Mouse (Mus musculus) embryonic facial prominence, embryonic 13.5 days (tissue): ENCODE results near the gene Hoxb5. TPM values are rescaled to one million over a fixed set of nuclear protein-coding genes. Genes with fewer than 3 reads are reported as not detected.

Experiments used
- ATAC-seq: fragments of 200-750 bp; cut with Nextera tagmentation; 2 replicates; pipeline ENCODE4 v1.8.0; 2017; ENCODE audit warnings: low read depth; ENCODE audit not compliant: insufficient number of reproducible peaks, insufficient read depth, low FRiP score, low TSS enrichment
- H3K27ac ChIP-seq: fragments of 300-500 bp; sonication (generic); 2 replicates; pipeline ENCODE4 v1.5.1; 2015; ENCODE audit warnings: moderate library complexity, mild to moderate bottlenecking, inconsistent platforms
- H3K27me3 ChIP-seq: fragments of 300-500 bp; sonication (generic); 2 replicates; pipeline ENCODE4 v1.6.1; 2015; ENCODE audit warnings: mild to moderate bottlenecking, inconsistent platforms
- H3K36me3 ChIP-seq: fragments of 300-500 bp; sonication (generic); 2 replicates; pipeline ENCODE4 v1.6.1; 2015; ENCODE audit warnings: mild to moderate bottlenecking, inconsistent platforms
- H3K4me1 ChIP-seq: fragments of 300-500 bp; sonication (generic); 2 replicates; pipeline ENCODE4 v1.6.1; 2015; ENCODE audit warnings: inconsistent platforms
- H3K4me2 ChIP-seq: fragments of 300-500 bp; sonication (generic); 2 replicates; pipeline ENCODE4 v1.6.1; 2015; ENCODE audit warnings: moderate library complexity, mild to moderate bottlenecking, inconsistent platforms
- H3K4me3 ChIP-seq: fragments of 300-500 bp; sonication (generic); 2 replicates; pipeline ENCODE4 v1.5.1; 2015; ENCODE audit warnings: mild to moderate bottlenecking, inconsistent platforms
- H3K9ac ChIP-seq: fragments of 300-500 bp; sonication (generic); 2 replicates; pipeline ENCODE4 v1.6.1; 2015; ENCODE audit warnings: mild to moderate bottlenecking, inconsistent platforms
- H3K9me3 ChIP-seq: fragments of 300-500 bp; sonication (generic); 2 replicates; pipeline ENCODE4 v1.6.1; 2016; ENCODE audit warnings: inconsistent platforms
- WGBS: fragments of 180-500 bp; shearing (Covaris S2); methylation state at CpG from one replicate; pipeline ENCODE4 v1.1.7; 2015; ENCODE audit warnings: mixed read lengths; 5-methylcytosine and 5-hydroxymethylcytosine counted together
- polyA plus RNA-seq: library from polyadenylated mRNA; unstranded; fragments of >200 nt; fragmentation: Nextera tagmentation; extraction: Ambion mirVana; gene quantifications from 2 replicates; pipeline ENCODE4 v1.2.1, GENCODE M21; 2015

Hoxb5 gene
- polyA plus RNA-seq, 1 experiment from 2014 or later: 6.0 TPM

GRCm38 (mm10) chr11:96327122-96327521 lies 24.0 kb downstream of the Hoxb5 start:
- Histone ChIP-seq H3K27ac (no peak overlapping the region), H3K4me2 (no peak overlapping the region), H3K9ac (no peak overlapping the region), H3K27me3 (peaks cover 100% of the 10 kb centered on the region), H3K4me1 (no peaks in the 10 kb centered on the region), H3K36me3 (no peaks in the 10 kb centered on the region), H3K4me3 (no peak overlapping the region), H3K9me3 (no peaks in the 10 kb centered on the region)
- ATAC-seq: no peak
- 3% methylated on average over 7 of the region's 7 CpGs for WGBS

- no peak overlapping the region for H3K9ac ChIP-seq
- peaks cover 100% of the 10 kb centered on the region for H3K27me3 ChIP-seq
- H3K27ac ChIP-seq: no peak overlapping the region
- no peaks in the 10 kb centered on the region for H3K36me3 ChIP-seq
- no peak overlapping the region for H3K4me3 ChIP-seq
- WGBS: 3% methylated on average over 5 of the region's 5 CpGs
- H3K4me2 ChIP-seq: no peak overlapping the region
- peaks cover 3% of the 10 kb centered on the region for H3K4me1 ChIP-seq
- no peaks in the 10 kb centered on the region for H3K9me3 ChIP-seq
- ATAC-seq: no peak
Observed at GRCm38 (mm10) chr11:96327750-96328149, 24.6 kb downstream of the Hoxb5 start.

- peaks cover 7% of the 10 kb centered on the region for H3K4me1 ChIP-seq
- H3K4me3 ChIP-seq: no peak overlapping the region
- no peaks in the 10 kb centered on the region for H3K36me3 ChIP-seq
- no peak for ATAC-seq
- WGBS: 4% methylated on average over 8 of the region's 8 CpGs
- H3K27ac ChIP-seq: no peak overlapping the region
- H3K4me2 ChIP-seq: no peak overlapping the region
- H3K9me3 ChIP-seq: no peaks in the 10 kb centered on the region
- H3K9ac ChIP-seq: no peak overlapping the region
- peaks cover 100% of the 10 kb centered on the region for H3K27me3 ChIP-seq
Observed at GRCm38 (mm10) chr11:96328605-96329004, 25.5 kb downstream of the Hoxb5 start.

GRCm38 (mm10) chr11:96332105-96332504 lies 29.0 kb downstream of the Hoxb5 start:
- Histone ChIP-seq H3K4me3 (no peak overlapping the region; the same call in 1 of the 2 replicates), H3K27me3 (peaks cover 100% of the 10 kb centered on the region), H3K9ac (no peak overlapping the region), H3K27ac (no peak overlapping the region), H3K4me2 (no peak overlapping the region), H3K9me3 (no peaks in the 10 kb centered on the region), H3K4me1 (peaks cover 7% of the 10 kb centered on the region), H3K36me3 (no peaks in the 10 kb centered on the region)
- ATAC-seq: no peak
- WGBS: under 1% methylated on average over 8 of the region's 8 CpGs

- peak overlapping the region; percentile 49 for H3K4me2 ChIP-seq
- peaks cover 100% of the 10 kb centered on the region for H3K27me3 ChIP-seq
- peak overlapping the region; percentile 23 for H3K4me3 ChIP-seq
- no peak overlapping the region for H3K27ac ChIP-seq
- ATAC-seq: no peak
- H3K36me3 ChIP-seq: no peaks in the 10 kb centered on the region
- no peaks in the 10 kb centered on the region for H3K9me3 ChIP-seq
- H3K4me1 ChIP-seq: peaks cover 7% of the 10 kb centered on the region
- no peak overlapping the region for H3K9ac ChIP-seq
- WGBS: under 1% methylated on average over 35 of the region's 35 CpGs
Observed at GRCm38 (mm10) chr11:96332618-96333032, 29.5 kb downstream of the Hoxb5 start.

- H3K27me3 ChIP-seq: peaks cover 100% of the 10 kb centered on the region
- H3K9me3 ChIP-seq: no peaks in the 10 kb centered on the region
- H3K27ac ChIP-seq: no peak overlapping the region
- H3K4me2 ChIP-seq: peak overlapping the region; percentile 49; the same call in 1 of the 2 replicates
- no peak for ATAC-seq
- 0 out of 2 replicates have a peak overlapping the region, but pooled peaks have one; percentile 23 for H3K4me3 ChIP-seq
- no peaks in the 10 kb centered on the region for H3K36me3 ChIP-seq
- H3K4me1 ChIP-seq: peaks cover 7% of the 10 kb centered on the region
- 5% methylated on average over 17 of the region's 17 CpGs for WGBS
- no peak overlapping the region for H3K9ac ChIP-seq
Observed at GRCm38 (mm10) chr11:96333241-96334001, 30.3 kb downstream of the Hoxb5 start.

GRCm38 (mm10) chr11:96334002-96334364 lies 30.8 kb downstream of the Hoxb5 start:
- Histone ChIP-seq H3K36me3 (no peaks in the 10 kb centered on the region), H3K27ac (no peak overlapping the region), H3K4me2 (no peak overlapping the region), H3K9ac (no peak overlapping the region), H3K9me3 (no peaks in the 10 kb centered on the region), H3K27me3 (peaks cover 100% of the 10 kb centered on the region), H3K4me1 (peaks cover 7% of the 10 kb centered on the region), H3K4me3 (no peak overlapping the region)
- ATAC-seq: no peak
- 3% methylated on average over 2 of the region's 2 CpGs for WGBS

- Histone ChIP-seq H3K9ac (no peak overlapping the region), H3K4me1 (peaks cover 7% of the 10 kb centered on the region), H3K27ac (no peak overlapping the region), H3K4me3 (no peak overlapping the region), H3K9me3 (no peaks in the 10 kb centered on the region), H3K36me3 (no peaks in the 10 kb centered on the region), H3K4me2 (no peak overlapping the region), H3K27me3 (peaks cover 100% of the 10 kb centered on the region)
- WGBS: 17% methylated on average over 3 of the region's 3 CpGs
- ATAC-seq: no peak
Observed at GRCm38 (mm10) chr11:96334998-96335397, 31.9 kb downstream of the Hoxb5 start.

GRCm38 (mm10) chr11:96336597-96336996 lies 33.5 kb downstream of the Hoxb5 start:
- H3K9ac ChIP-seq: no peak overlapping the region

GRCm38 (mm10) chr11:96337026-96337425 lies 33.9 kb downstream of the Hoxb5 start:
- no peaks in the 10 kb centered on the region for H3K9me3 ChIP-seq
- peaks cover 100% of the 10 kb centered on the region for H3K27me3 ChIP-seq
- H3K36me3 ChIP-seq: no peaks in the 10 kb centered on the region
- H3K4me2 ChIP-seq: no peak overlapping the region
- peaks cover 7% of the 10 kb centered on the region for H3K4me1 ChIP-seq
- H3K4me3 ChIP-seq: no peak overlapping the region
- no peak overlapping the region for H3K27ac ChIP-seq
- no peak overlapping the region for H3K9ac ChIP-seq
- no peak for ATAC-seq
- 5% methylated on average over 6 of the region's 6 CpGs for WGBS

More at GRCm38 (mm10) chr11:96336597-96336996, 33.5 kb downstream of the Hoxb5 start:
- WGBS: 2% methylated on average over 2 of the region's 2 CpGs
- ATAC-seq: no peak
- H3K4me3 ChIP-seq: no peak overlapping the region
- no peaks in the 10 kb centered on the region for H3K36me3 ChIP-seq
- H3K4me2 ChIP-seq: no peak overlapping the region
- peaks cover 7% of the 10 kb centered on the region for H3K4me1 ChIP-seq
- peaks cover 100% of the 10 kb centered on the region for H3K27me3 ChIP-seq
- no peak overlapping the region for H3K27ac ChIP-seq
- no peaks in the 10 kb centered on the region for H3K9me3 ChIP-seq

- WGBS: 11% methylated on average over 7 of the region's 7 CpGs
- H3K9ac ChIP-seq: no peak overlapping the region
- H3K4me2 ChIP-seq: no peak overlapping the region
- H3K9me3 ChIP-seq: no peaks in the 10 kb centered on the region
- H3K4me1 ChIP-seq: no peaks in the 10 kb centered on the region
- peaks cover 100% of the 10 kb centered on the region for H3K27me3 ChIP-seq
- H3K36me3 ChIP-seq: no peaks in the 10 kb centered on the region
- H3K27ac ChIP-seq: no peak overlapping the region
- no peak overlapping the region for H3K4me3 ChIP-seq
- ATAC-seq: no peak
Observed at GRCm38 (mm10) chr11:96338957-96339855, 36.1 kb downstream of the Hoxb5 start.
